Mouse (Mus musculus) left cerebral cortex, adult 18-20 months (tissue): ENCODE data around the gene Ppp1cc. TPM values are rescaled to one million over a fixed set of nuclear protein-coding genes. Genes with fewer than 3 reads are reported as not detected.
"Not testable (repeated sequence)": the region's sequence is repeated elsewhere in the genome, so short reads cannot be mapped to it uniquely, and the experiment has no call there.

ENCODE experiments used
- DNase-seq, 2 experiments: peaks; one replicate each; pipeline ENCODE4 v3.0.0; 2021 to 2022; ENCODE audit warnings: low spot score in 2 of 2, mixed read lengths in 1 of 2
- total RNA-seq, 2 experiments: library from RNA; stranded (reverse); gene quantifications; 2 replicates each; pipeline ENCODE4 v1.2.3; 2021

Ppp1cc gene
- total RNA-seq, 2 experiments from 2014 or later: 190 to 202 TPM

DNA sequence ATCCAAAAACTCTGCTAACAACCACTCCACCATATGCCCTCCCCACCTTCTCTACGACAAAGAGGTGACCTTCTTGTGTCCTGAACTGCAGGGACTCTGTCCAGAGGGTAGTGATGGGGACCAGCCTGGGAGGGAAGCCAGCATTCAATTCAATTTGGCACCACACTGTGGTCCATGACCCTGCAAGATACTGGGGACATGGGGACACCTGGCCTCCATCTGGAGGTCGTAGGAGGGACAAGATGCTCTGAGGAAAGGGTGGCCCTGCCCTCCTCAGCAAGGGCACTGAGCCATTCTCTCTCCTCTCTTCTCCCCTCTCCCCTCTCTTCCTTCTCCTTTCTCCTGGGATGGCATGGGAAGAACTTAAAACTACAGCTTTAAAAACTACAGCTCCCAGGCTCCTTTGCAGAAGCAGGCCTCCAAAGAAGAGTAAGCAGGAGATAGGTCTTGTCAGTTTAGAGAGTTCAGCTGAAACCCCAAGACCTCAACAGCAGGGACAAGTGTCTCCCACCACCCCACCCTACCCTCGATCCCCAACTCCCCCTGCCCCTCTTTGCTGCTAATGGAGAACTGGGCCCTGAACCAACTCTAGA lies 22.7 kb upstream of the Ppp1cc start:
- DNase-seq: no peak

GRCm38 (mm10) chr5:122136508-122137408 lies 21.3 kb upstream of the Ppp1cc start:
- no peak for DNase-seq

- no peak for DNase-seq
Measured at GRCm38 (mm10) chr5:122138856-122139255, 19.2 kb upstream of the Ppp1cc start.

GRCm38 (mm10) chr5:122139771-122140170 lies 18.3 kb upstream of the Ppp1cc start:
- DNase-seq: not testable (repeated sequence)

- no peak for DNase-seq
Measured at GRCm38 (mm10) chr5:122140723-122141122, 17.4 kb upstream of the Ppp1cc start, which contains the start of gene Ccdc63. Gene Ccdc63 (minus strand): TSS chr5:122140823.

DNA sequence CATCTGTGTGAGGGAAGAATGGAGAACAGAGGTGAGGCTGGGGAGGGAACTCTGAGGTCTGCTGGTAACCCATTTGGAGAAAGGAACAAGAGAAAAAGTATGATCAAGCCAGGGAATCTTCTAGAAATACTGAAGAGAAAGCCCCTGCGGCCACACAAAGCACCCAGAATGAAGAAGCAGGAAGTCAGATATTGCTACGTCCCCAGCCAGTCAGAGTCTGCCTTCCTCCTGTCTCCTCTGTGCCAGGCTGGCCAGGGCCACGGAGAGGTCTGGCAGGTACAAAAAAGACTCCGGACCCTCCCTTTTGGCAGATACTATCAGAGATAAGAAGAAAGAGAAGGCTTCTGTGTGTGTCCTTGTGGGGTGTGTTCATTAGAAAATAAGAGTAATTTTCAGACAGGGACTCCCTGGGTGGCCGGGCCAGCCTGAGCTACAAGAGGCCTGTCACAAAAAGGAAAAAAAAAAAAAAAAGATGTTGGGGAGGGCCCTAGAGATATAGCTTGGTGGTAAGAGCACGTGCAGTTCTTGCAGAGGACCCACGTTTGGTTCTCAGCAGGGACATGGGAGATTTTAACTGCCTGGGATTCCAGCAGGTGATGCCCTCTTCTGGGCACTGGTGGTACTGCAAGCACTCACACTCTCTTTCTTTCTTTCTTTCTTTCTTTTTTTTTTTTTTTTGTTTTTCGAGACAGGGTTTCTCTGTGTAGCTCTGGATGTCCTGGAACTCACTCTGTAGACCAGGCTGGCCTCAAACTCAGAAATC lies 15.7 kb upstream of the Ppp1cc start:
- peak in 1 of 2 experiments; percentile 42 for DNase-seq

GRCm38 (mm10) chr5:122143543-122143942 lies 14.5 kb upstream of the Ppp1cc start:
- peak; percentile 43 to 47 for DNase-seq

GRCm38 (mm10) chr5:122144825-122145224 lies 13.3 kb upstream of the Ppp1cc start:
- DNase-seq: no peak

GRCm38 (mm10) chr5:122145381-122146055 lies 12.6 kb upstream of the Ppp1cc start:
- no peak for DNase-seq

GRCm38 (mm10) chr5:122146056-122146580 lies 12.0 kb upstream of the Ppp1cc start:
- DNase-seq: peak; percentile 17 to 29

GRCm38 (mm10) chr5:122146609-122147008 lies 11.5 kb upstream of the Ppp1cc start:
- no peak for DNase-seq

GRCm38 (mm10) chr5:122148107-122148506 lies 10.0 kb upstream of the Ppp1cc start:
- DNase-seq: no peak

GRCm38 (mm10) chr5:122149259-122149658 lies 8.8 kb upstream of the Ppp1cc start:
- DNase-seq: no peak

GRCm38 (mm10) chr5:122152508-122152907 lies 5.6 kb upstream of the Ppp1cc start:
- not testable (repeated sequence) for DNase-seq

DNA sequence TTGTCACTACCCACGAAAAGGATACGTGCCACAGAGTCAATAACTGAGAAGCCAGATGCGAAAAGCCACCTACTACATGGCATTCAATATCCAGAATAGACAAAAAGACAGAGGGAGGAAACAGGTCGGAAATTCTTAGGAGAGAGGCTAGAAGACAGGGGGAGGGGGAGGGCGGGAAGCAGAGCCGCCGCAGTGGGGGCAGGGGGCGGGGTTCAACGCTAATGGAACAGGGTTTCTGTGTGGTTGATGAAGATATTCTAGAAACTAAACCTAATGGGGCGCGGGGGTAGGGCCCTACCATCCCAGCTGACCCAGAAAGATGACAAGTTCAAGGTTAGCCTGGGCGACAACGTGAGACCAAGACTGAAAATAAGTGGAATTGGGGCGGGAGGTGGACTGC lies 4.1 kb upstream of the Ppp1cc start:
- no peak for DNase-seq

- no peak for DNase-seq
Measured at GRCm38 (mm10) chr5:122154782-122155181, 3.3 kb upstream of the Ppp1cc start.

DNA sequence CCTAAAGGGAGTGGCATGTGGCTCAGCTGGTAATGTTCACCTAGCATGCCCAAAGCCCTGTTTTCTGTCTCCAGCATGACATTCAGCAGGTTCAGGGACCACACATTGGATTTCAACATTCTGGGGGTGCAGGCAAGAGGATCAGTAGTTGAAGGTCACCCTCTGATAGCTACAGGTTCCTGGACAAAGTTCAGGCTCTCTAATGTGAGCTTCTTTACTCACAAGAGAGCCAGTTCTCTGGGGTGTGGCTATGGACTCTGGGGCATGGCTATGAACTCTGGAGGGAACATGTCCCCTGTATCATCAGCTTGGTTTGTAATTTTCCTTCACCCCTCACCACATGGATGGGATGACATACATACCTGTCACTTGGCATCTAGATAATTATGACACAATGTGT lies 2.5 kb upstream of the Ppp1cc start:
- DNase-seq: no peak

GRCm38 (mm10) chr5:122156486-122156885 lies 1.6 kb upstream of the Ppp1cc start:
- no peak for DNase-seq

GRCm38 (mm10) chr5:122158557-122159515 lies 758 bp downstream of the Ppp1cc start:
- no peak for DNase-seq

DNA sequence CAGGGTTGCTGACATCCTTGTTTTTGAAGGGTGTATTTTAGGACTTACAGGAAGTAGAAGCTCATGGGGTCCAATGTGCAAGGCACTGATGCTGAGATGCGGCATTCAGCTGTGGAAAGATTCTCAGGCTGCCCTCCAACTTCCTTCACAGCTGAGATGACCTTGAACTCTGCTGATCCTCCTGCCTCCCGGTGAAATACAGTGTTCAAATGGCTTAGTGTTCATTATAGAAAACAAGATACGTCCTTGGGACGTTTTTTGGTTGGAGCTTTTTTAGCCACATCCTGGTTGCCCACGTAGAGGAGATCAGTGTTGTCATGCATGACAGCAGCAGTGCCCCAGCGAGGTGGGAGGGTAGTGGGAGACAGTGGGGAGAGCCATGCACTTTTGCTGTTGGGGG lies 5.1 kb downstream of the Ppp1cc start:
- DNase-seq: no peak
